Mouse (Mus musculus) liver (tissue): ENCODE results near the gene Pdk2.

Experiments used
- DNase-seq: peaks from one replicate; pipeline ENCODE4 v3.0.0-alpha.2; 2020; ENCODE audit warnings: mixed read lengths

Gene Pdk2

GRCm38 (mm10) chr11:95026090-95026542 lies 15.0 kb downstream of the Pdk2 start:
- peak; percentile 38 for DNase-seq

GRCm38 (mm10) chr11:95025227-95026012 lies 15.7 kb downstream of the Pdk2 start:
- DNase-seq = no peak

- DNase-seq = no peak
These were observed 16.5 kb downstream of the Pdk2 start for GRCm38 (mm10) chr11:95024439-95025184.

GRCm38 (mm10) chr11:95023481-95023880 lies 17.7 kb downstream of the Pdk2 start:
- DNase-seq = no peak

GRCm38 (mm10) chr11:95022237-95022992 lies 18.7 kb downstream of the Pdk2 start:
- DNase-seq = peak; percentile 55

- no peak for DNase-seq
These were observed 25.7 kb downstream of the Pdk2 start for GRCm38 (mm10) chr11:95015484-95015883.

GRCm38 (mm10) chr11:95012487-95012886 lies 28.7 kb downstream of the Pdk2 start:
- no peak for DNase-seq

- DNase-seq = peak; percentile 90
These were observed 29.1 kb downstream of the Pdk2 start for GRCm38 (mm10) chr11:95012075-95012474.

- no peak for DNase-seq
These were observed 29.7 kb downstream of the Pdk2 start for GRCm38 (mm10) chr11:95011416-95011815.

GRCm38 (mm10) chr11:95010841-95011403 lies 30.2 kb downstream of the Pdk2 start:
- DNase-seq = peak; percentile 73

- peak; percentile 72 for DNase-seq
These were observed 30.9 kb downstream of the Pdk2 start for GRCm38 (mm10) chr11:95010141-95010739.

- DNase-seq = peak; percentile 87
These were observed 31.5 kb downstream of the Pdk2 start, which contains the start of gene Samd14 for GRCm38 (mm10) chr11:95009629-95010014. TSS of gene Samd14 (plus strand) at chr11:95009879.

- DNase-seq = no peak
These were observed 32.2 kb downstream of the Pdk2 start for GRCm38 (mm10) chr11:95008661-95009628.

GRCm38 (mm10) chr11:95007418-95007817 lies 33.7 kb downstream of the Pdk2 start:
- no peak for DNase-seq

GRCm38 (mm10) chr11:95006525-95007219 lies 34.5 kb downstream of the Pdk2 start:
- DNase-seq = peak; percentile 95

GRCm38 (mm10) chr11:95006038-95006437 lies 35.1 kb downstream of the Pdk2 start:
- no peak for DNase-seq

GRCm38 (mm10) chr11:95004937-95005198 lies 36.3 kb downstream of the Pdk2 start:
- DNase-seq = no peak

- DNase-seq = no peak
These were observed 36.8 kb downstream of the Pdk2 start for GRCm38 (mm10) chr11:95004136-95004936.

- DNase-seq = no peak
These were observed 38.4 kb downstream of the Pdk2 start for GRCm38 (mm10) chr11:95002705-95003104.
